Mouse (Mus musculus) bone marrow, adult 2 months (tissue): ENCODE data around the gene Gm34302. TPM values are rescaled to one million over a fixed set of nuclear protein-coding genes. Genes with fewer than 3 reads are reported as not detected.
"Not testable (repeated sequence)": the region's sequence is repeated elsewhere in the genome, so short reads cannot be mapped to it uniquely, and the experiment has no call there.

Experiments
- H3K27ac ChIP-seq: fragments of 200-500 bp; 2 replicates; pipeline ENCODE4 v1.5.1; 2012; ENCODE audit warnings: low read depth, mild to moderate bottlenecking, control low read depth, inconsistent platforms, low read length; ENCODE audit not compliant: control insufficient read depth, poor library complexity, insufficient read depth
- H3K4me1 ChIP-seq: fragments of 200-500 bp; 2 replicates; pipeline ENCODE4 v1.6.1; 2011; ENCODE audit warnings: low read length; ENCODE audit not compliant: control insufficient read depth, insufficient read depth
- H3K4me3 ChIP-seq: fragments of 200-500 bp; replicated peaks from 2 replicates; pipeline ENCODE3; 2011; ENCODE audit warnings: mild to moderate bottlenecking, low read depth, low read length, control low read depth; ENCODE audit not compliant: control insufficient read depth
- CTCF ChIP-seq: fragments of 200-500 bp; IDR thresholded peaks from 2 replicates; pipeline ENCODE4 v1.5.1; 2011; ENCODE audit warnings: low read length, control low read depth; ENCODE audit not compliant: control insufficient read depth, insufficient read depth
- POLR2A ChIP-seq: fragments of 200-500 bp; IDR thresholded peaks from 2 replicates; pipeline ENCODE4 v1.6.1; 2011; ENCODE audit warnings: low read depth, mild to moderate bottlenecking, control low read depth, low read length, borderline replicate concordance; ENCODE audit not compliant: control insufficient read depth
- WGBS: fragments of 180-500 bp; shearing (Covaris S2); methylation state at CpG from one replicate; pipeline ENCODE4 v1.1.7; 2018; 5-methylcytosine and 5-hydroxymethylcytosine counted together
- polyA plus RNA-seq: library from polyadenylated mRNA; stranded (reverse); fragments of >200 nt; gene quantifications from 2 replicates; pipeline ENCODE4 v1.2.4, GENCODE M21; 2011; ENCODE audit warnings: low replicate concordance; ENCODE audit not compliant: missing spikeins, insufficient read depth, insufficient read length

Gm34302 gene
- not detected in 2 replicates for polyA plus RNA-seq

- no peak within 1 kb of the TSS for H3K4me3 ChIP-seq
- 55% methylated on average over 1 of the region's 1 CpGs for WGBS
Observed at GRCm38 (mm10) chr3:63483726-63484125, at the start of gene Gm34302. Gene Gm34302 (minus strand): TSS chr3:63483879.

DNA sequence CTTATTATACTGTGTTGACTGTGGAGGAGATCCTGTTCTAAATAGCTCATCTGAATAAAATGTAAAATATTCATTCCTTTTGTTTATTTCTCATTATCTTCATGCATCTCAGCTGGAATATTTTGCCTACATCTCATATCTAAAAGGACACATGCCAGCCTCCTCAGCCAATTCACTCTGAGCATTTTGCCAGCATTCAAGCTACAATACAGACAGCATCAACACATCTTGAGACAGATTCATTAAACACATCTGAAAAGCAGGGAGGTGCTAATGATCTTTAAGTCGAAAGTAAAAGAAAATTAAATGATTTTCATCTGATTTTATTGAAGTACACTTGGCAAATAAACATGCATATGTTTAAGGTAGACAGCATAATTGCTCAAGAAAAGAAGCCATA lies 48.2 kb upstream of the Gm34302 start:
- 46% methylated on average over 1 of the region's 1 CpGs for WGBS
- no peak for TF ChIP-seq CTCF
- TF ChIP-seq POLR2A = no peak
- H3K4me1 ChIP-seq = no peaks in the 10 kb centered on the region
- no peak overlapping the region for H3K4me3 ChIP-seq
- H3K27ac ChIP-seq = no peak overlapping the region

More at GRCm38 (mm10) chr3:63483726-63484125, at the start of gene Gm34302:
- no peaks in the 10 kb centered on the region for H3K4me1 ChIP-seq
- no peak within 1 kb of the TSS for H3K27ac ChIP-seq
- TF ChIP-seq POLR2A (no peak), CTCF (no peak)

DNA sequence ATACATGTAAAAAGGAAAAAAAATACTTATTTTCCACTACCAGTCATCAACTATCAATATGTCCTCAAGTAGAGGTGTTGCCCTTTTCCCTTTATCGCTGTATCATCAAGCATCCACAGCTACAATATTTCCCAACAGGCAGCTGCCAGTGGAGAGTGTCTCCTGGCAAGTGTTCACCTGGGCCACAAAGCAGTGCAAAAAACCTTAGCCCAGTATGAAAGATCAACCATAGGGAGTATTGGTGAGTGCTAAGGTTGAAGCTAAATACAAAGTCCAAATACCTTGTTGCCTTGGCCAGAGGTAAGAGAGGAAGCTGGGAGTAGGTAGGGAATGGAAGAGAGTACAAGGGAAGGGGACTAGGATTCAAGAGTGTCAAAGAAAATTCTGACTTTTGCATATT lies 34.0 kb upstream of the Gm34302 start:
- no peak overlapping the region for H3K27ac ChIP-seq
- no peak overlapping the region for H3K4me3 ChIP-seq
- WGBS = 81% methylated on average over 1 of the region's 1 CpGs
- TF ChIP-seq CTCF (no peak), POLR2A (no peak)
- no peaks in the 10 kb centered on the region for H3K4me1 ChIP-seq

GRCm38 (mm10) chr3:63516279-63516678 lies 32.6 kb upstream of the Gm34302 start:
- not testable (repeated sequence) for H3K4me3 ChIP-seq
- 91% methylated on average over 3 of the region's 3 CpGs for WGBS

GRCm38 (mm10) chr3:63511316-63511715 lies 27.6 kb upstream of the Gm34302 start:
- Histone ChIP-seq H3K4me3 (no peak overlapping the region), H3K27ac (no peak overlapping the region), H3K4me1 (no peaks in the 10 kb centered on the region)
- 85% methylated on average over 6 of the region's 6 CpGs for WGBS
- no peak for TF ChIP-seq POLR2A
- TF ChIP-seq CTCF = no peak

More at GRCm38 (mm10) chr3:63516279-63516678, 32.6 kb upstream of the Gm34302 start:
- not testable (repeated sequence) for H3K4me1 ChIP-seq, H3K27ac ChIP-seq

- no peak for TF ChIP-seq CTCF
- no peak for TF ChIP-seq POLR2A
- H3K27ac ChIP-seq = no peak overlapping the region
- no peak overlapping the region for H3K4me3 ChIP-seq
- H3K4me1 ChIP-seq = no peaks in the 10 kb centered on the region
- WGBS = 78% methylated on average over 2 of the region's 2 CpGs
Observed at GRCm38 (mm10) chr3:63509484-63509883, 25.8 kb upstream of the Gm34302 start.

DNA sequence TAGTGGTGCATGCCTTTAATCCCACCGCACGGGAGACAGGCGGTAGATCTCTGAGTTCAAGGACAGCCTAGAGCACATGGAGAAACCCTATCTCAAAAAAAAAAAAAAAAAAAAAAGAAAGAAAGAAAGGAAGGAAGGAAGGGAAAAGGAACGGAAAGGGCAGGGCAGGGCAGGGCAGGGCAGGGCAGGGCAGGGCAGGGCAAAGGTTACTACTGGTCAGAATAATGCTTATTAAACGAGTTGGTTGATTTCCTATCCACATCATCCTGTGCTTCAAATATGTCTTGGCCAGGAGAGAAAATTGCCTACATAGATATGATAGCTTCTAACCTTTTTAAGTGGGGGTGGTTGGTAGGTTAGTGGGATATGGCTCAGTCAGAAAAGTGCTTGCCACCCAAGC lies 25.2 kb upstream of the Gm34302 start:
- WGBS = 76% methylated on average over 5 of the region's 5 CpGs
- Histone ChIP-seq H3K27ac (no peak overlapping the region), H3K4me3 (no peak overlapping the region)

DNA sequence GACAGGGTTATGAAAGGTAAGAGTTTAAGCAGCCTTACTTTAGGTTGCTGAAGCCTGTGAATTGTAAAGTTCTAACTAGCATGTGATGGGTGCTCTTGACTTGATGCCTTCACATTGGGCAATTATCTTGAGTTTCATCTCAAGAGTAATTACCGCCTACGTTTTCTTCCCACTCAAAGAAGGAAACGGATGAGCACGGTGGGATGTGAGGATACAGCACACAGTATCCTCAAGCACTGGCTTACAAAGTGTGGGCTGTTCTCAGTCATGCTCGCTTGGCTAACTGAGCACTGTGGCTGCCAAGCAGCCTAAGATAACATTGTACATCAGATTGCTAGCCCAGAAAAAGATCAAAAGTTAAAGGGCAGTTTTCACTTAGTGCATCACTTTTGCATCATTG lies 20.8 kb upstream of the Gm34302 start:
- 79% methylated on average over 5 of the region's 5 CpGs for WGBS
- no peak for TF ChIP-seq POLR2A

More for the DNA sequence above, 25.2 kb upstream of the Gm34302 start:
- TF ChIP-seq CTCF = no peak
- no peak for TF ChIP-seq POLR2A
- H3K4me1 ChIP-seq = no peaks in the 10 kb centered on the region

DNA sequence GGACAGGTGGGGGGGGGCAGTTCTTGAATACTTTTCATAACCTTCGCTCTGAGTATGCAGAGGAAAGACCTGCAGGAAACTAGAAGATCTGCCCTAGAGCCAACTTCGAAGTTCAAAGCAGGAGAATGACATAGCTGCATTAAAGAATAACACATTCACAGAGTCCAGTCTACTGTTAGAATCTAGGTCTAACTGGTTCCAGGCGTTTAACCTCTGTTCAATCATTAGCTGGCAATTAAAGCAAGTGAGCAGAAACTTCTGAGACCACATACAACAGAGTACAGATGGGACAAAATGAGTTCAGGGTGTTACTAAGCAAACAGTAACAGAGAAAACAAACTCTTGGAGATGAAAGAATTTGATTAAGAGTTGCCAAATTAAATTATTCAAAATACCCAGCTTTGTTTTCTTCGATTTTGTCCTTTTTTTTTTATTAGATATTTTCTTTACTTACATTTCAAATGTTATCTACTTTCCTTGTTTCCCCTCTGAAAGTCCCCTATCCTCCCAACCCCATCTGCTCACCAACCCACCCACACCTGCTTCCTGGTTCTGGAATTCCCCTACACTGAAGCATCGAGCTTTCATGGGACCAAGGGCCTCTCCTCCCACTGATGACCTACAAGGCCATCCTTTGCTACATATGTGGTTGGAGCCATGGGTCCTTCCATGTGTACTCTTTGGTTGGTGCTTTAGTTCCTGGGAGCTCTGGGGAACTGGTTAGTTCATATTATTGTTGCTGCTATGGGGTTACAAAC lies 11.1 kb upstream of the Gm34302 start:
- Histone ChIP-seq H3K4me1 (no peaks in the 10 kb centered on the region), H3K27ac (no peak overlapping the region), H3K4me3 (no peak overlapping the region)
- WGBS = 62% methylated on average over 5 of the region's 5 CpGs
- TF ChIP-seq CTCF (no peak), POLR2A (no peak)

More for the DNA sequence above, 20.8 kb upstream of the Gm34302 start:
- no peak overlapping the region for H3K4me3 ChIP-seq
- H3K27ac ChIP-seq = no peak overlapping the region
- H3K4me1 ChIP-seq = no peaks in the 10 kb centered on the region
